Mouse (Mus musculus) myocyte (in vitro differentiated cells): ENCODE data around the gene Rreb1.

Source experiments
- CEBPB ChIP-seq: IDR thresholded peaks from 2 replicates; pipeline ENCODE4 v1.6.1; 2011; ENCODE audit warnings: mild to moderate bottlenecking, moderate library complexity; ENCODE audit not compliant: poor library complexity, insufficient read depth, severe bottlenecking
- E2F4 ChIP-seq: IDR thresholded peaks from one replicate; pipeline ENCODE4 v1.6.1; 2011; ENCODE audit warnings: mild to moderate bottlenecking, control low read depth, moderate library complexity; ENCODE audit not compliant: insufficient read depth
- MAX ChIP-seq: IDR thresholded peaks from one replicate; pipeline ENCODE4 v1.6.1; 2011; ENCODE audit warnings: low read depth, mild to moderate bottlenecking, control low read depth

DNA sequence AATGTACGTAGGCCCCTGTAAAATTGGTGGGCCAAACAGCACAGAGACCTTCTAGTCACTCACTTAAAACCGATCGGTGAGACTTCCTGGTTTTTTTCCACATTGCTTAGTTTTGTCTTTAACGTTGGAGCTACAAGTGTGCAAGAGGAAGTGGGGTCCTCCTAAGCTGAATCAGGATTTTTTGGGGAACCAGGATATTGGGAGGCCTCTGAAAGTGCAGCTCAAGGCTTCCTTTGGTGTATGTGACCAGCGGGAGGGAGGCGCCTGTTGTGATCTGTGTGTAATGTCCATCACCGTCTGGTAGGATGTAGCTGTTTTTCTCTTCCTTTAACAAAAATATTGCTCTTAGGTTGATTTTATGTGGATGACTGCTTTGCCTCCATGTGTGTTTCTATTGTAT lies 67.4 kb downstream of the Rreb1 start:
- TF ChIP-seq E2F4 = no peak
- TF ChIP-seq CEBPB = no peak
- no peak for TF ChIP-seq MAX
